Mouse (Mus musculus) cerebellum, adult 11-12 months (tissue): ENCODE measurements around the gene U2surp.
"Not testable (repeated sequence)": the region's sequence is repeated elsewhere in the genome, so short reads cannot be mapped to it uniquely, and the experiment has no call there.

Experiments
- DNase-seq: peaks from one replicate; pipeline ENCODE4 v3.0.0; 2022

The U2surp gene

GRCm38 (mm10) chr9:95533817-95534216, 22.0 kb upstream of the U2surp start:
- no peak for DNase-seq

DNA sequence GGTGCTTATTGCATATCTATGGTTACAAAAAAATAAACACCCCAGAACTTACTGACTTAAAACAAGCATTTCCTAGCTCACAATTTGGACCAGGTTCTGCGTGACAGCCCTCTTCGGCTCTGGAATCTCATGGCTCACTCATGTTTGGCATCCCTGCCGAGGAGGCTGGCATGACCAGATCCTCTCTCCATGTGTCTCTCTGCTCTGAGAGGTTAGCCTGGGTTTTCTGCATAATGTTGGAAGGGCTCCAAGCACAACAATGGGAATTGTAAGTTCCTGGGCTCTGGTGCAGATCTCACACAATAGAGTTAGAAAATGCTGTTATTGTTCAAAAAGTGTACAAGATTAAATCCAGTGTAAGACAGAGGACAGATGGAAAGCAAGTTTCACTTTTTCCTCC, 19.3 kb upstream of the U2surp start:
- DNase-seq: peak; percentile 78

DNA sequence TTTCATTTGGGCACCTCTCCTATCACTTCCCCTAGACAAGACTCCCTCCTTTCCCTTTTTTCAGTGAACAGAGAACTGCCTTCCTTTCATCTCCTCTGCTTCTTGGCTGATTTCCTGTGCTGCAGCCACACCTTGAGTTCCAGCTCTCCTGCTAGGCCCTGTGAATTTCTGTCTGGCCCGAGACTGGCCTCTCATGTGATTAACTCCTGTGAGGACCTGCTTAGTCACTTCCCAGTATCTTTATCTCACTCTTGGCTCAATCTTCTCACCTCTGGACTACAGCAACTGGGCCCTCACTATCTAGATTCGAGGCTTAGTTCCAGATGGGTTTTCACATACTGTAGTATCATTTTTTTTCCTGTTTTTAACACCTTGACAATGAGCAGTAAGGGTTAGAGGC, 15.9 kb upstream of the U2surp start:
- DNase-seq: peak; percentile 35

GRCm38 (mm10) chr9:95525961-95526360, 14.2 kb upstream of the U2surp start:
- peak; percentile 97 for DNase-seq

DNA sequence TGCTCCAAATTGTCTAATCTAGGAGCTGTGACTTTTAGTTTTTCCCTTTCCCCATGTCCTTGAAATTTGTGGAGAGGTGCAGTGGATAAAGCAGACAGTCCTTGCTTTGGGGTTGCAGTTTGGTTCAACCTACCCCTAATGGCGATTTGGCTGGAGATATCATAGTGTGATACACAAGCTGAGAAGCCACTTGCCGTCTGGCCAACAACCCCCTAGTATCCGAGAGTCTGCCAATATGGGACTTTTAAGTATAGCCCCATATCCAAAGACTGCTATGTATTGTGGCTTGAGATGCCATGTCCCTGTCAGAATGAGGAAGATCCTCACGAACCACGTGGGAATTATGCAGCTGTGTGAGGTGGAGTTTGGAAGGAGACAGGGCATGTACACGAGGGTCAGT, 13.6 kb upstream of the U2surp start:
- no peak for DNase-seq

GRCm38 (mm10) chr9:95522561-95522960, 10.8 kb upstream of the U2surp start:
- DNase-seq: no peak

DNA sequence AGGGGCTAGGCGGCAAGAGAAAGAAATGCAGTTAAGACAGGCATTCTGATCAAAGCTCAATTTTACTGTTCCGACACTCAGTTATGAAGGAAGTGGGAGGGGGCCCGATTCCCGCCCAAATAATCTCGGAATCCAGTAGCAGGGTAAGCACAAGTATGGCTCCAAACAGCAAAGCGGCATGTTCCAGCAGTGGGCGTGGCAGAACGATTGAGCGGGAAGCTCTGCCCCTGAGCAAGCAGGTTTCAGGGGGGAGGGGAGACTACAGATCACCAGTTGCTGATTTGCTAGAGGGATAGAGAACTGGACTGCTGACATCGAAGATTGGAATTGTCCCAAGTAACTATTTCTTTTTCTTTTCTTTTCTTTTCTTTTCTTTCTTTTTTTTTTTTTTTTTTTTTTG, 9.8 kb upstream of the U2surp start:
- DNase-seq: no peak

GRCm38 (mm10) chr9:95521031-95521430, 9.2 kb upstream of the U2surp start:
- DNase-seq: no peak

- no peak for DNase-seq
Observed at GRCm38 (mm10) chr9:95520563-95520962, 8.8 kb upstream of the U2surp start.

DNA sequence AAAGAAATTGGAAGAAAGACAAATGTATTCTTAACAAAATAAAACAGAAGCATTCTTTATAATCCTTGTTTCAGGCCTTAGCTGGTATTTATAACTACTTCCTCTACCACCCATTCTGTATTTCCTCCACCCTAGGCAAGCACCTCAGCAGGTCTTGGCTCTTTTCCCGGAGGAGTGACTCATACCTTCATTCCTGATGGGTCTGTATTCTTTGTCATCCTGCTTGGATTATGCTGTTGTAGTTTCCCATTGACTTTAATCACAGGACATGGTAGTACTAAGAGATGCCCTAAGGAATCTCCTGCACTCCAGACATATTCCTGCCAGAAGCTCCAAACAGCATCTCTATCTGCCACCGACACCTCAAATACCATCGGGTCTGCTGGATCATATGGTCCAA, 2.6 kb upstream of the U2surp start:
- DNase-seq: not testable (repeated sequence)

- no peak for DNase-seq
Observed at GRCm38 (mm10) chr9:95513776-95514175, 2.0 kb upstream of the U2surp start.

DNA sequence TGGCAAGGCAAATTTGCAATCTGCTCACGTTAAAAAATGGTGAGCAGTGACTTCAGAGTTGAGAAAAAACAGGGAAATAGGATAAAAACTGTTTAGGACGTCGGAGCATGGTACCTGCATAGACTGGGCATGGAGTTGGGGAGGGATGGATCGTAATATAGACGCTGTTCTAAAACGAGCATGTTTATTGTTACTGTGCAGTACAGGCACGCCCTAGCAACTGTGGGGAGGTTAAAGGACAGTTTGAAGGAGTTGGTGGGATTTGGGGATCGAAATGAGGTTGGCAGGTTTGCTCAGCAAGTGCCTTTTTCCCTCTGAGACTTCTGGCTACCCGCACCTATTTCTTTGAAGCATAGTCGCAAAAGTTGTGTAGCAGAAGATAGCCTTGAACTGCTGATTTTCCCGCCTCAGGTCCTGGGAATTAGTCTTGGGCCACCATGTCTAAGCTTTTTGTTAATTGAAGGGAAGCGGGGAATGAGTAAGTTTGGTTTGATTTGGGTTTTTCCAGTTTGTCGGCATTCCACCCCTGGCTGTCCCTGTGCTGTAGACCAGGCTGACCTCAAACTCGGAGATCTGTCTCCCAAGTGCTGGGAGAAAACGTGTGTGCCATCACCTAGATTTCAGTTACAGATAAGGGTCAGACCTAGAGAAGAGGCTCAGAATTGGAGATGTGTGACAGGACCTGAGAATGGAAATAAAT, 685 bp upstream of the U2surp start:
- no peak for DNase-seq

DNA sequence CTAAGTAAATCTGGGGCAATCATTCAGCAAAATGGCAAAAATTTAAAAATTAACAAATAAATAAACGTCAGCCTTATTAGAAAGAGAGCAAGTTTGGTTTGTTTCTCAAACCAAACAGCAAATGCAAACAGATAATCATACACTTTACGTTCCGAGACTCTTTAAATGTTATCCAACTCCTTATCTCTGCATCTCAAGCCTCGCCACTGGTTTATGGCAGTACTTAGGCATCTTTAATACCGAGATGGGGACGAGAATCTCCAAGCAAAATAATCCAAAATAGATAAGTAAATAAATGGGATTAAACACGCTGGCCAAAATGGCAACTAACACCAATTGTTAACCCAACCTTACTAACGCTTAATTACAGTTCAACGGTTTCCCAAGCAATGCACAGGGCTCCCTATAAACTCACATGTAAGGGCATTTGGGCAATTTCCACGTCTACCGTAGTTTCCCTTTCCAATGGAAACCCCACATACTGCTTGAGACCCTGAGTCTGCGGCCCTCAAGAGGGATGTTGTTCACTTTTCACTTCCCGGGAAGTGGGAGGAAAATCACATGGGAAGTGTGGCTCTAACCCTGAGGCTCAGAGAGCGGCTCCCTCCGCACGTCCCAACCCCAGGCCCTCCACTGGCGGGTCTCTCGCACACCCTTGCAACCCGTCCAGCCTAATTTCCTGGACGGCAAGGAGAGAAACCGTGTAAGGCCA, 947 bp downstream of the U2surp start:
- DNase-seq: no peak

DNA sequence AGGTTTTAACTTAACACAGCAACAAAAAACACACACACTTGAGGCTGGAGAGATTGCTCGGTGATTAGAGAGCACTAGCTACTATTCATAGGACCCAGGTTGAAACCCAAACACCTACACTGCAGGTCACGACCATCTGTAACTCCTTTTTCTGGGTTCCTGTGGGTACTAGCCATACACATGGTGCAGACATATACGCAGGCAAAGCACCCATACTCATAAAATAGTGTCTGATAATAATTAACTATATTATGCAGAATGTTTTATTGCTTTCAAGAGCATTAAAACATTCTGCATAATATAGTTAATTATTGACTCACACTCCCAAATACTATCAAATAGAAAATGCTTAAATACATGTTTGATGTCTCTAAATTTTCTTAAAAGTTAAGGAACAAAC, 6.1 kb downstream of the U2surp start:
- DNase-seq: no peak

GRCm38 (mm10) chr9:95499848-95500247, 11.9 kb downstream of the U2surp start:
- DNase-seq: no peak

DNA sequence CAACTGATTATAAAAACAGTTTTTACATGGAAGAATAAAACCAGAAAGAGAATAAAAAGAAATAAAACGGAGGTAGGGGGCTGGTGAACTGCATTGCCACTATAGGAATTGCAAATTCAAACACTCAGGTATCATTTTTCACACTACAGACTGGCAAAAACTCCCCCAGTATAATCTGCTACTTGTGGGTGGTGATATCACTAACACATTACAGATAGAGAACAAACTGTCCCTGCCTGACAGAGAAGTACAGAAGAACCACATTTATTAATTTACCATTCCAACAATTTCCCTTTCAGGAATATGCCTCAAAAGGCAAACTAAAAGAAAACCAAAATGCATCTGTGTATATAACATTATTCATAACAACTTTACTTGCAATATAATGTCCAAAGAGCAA, 16.8 kb downstream of the U2surp start:
- no peak for DNase-seq

GRCm38 (mm10) chr9:95493393-95493792, 18.4 kb downstream of the U2surp start:
- no peak for DNase-seq

GRCm38 (mm10) chr9:95490003-95490402, 21.8 kb downstream of the U2surp start:
- no peak for DNase-seq

GRCm38 (mm10) chr9:95488861-95489260, 22.9 kb downstream of the U2surp start:
- DNase-seq: no peak

- no peak for DNase-seq
Observed at GRCm38 (mm10) chr9:95479981-95480380, 31.8 kb downstream of the U2surp start.

DNA sequence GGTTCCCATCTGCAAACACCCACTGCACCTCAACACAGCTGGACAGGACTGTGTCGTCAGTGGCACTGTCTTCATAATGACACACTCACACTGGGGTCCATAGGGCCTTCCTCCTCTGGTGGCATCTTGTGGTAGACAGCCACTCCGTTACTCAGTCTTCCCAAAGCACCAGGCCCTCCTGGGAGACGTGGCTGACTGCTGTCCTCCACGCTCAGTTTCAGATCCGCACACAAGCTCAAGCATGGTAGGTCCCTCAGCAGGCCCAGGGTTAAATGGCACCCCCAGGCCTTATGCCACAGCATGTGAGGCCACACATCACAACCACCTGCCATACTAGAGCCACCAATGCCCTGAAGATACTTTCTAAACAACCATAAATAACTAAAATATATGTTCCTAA, 33.4 kb downstream of the U2surp start:
- no peak for DNase-seq

- no peak for DNase-seq
Observed at GRCm38 (mm10) chr9:95472926-95473325, 38.9 kb downstream of the U2surp start.

DNA sequence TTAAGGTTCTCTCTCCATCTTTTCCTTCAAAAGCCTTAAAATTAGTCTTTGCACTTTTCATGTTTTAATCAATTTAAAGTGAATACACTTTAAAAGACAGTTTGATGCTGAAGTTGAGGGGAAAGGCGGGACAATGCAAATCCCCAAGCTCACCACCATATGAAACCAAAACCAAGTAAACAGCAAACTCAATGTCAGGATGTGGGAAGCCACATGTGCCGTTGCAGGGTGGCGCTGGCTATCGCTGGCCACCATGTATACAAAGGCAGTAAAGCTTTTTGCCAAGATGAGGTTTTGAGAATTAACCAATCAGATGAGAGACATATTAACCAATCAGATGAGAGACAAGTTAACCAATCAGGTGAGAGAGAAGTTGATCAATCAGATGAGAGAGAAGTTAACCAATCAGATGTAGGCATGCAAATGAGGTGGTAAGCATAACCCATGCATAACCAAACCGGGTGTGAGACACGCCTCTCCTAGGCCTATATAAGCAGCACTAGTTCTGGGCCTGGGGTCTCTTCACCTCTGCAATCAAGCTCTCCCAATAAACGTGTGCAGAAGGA, 42.7 kb downstream of the U2surp start:
- DNase-seq: not testable (repeated sequence)

- DNase-seq: no peak
Observed at GRCm38 (mm10) chr9:95464028-95464427, 47.8 kb downstream of the U2surp start.
